Mouse (Mus musculus): ENCODE results near the gene Gm4491.

DNA sequence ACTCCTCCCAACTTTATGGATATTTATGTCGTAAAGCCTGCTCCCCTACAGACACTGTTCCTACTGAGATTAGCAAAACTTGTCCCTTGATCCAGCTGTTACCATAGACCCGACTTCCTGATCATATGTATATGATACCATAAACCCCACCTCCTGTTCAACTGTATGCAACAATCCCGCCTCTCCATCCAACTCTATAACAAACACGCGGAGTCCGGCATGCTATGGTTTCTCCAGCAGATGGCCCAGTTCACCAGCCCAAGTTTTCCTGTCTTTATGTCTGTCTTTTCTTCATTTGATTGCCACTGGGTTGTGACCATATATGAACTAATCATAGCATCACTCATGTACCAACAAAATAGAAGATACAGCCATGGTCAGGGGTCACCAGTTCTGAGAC, 40.1 kb downstream of the Gm4491 start:
- 0 out of 2 replicates have a peak, but pooled peaks have one; percentile 6 for TF ChIP-seq CTCF (IDR thresholded peaks at IDR 0.05; ENCODE audit: insufficient read depth, low read length)
- no peak for TF ChIP-seq POLR2A (IDR thresholded peaks at IDR 0.05; ENCODE audit: borderline replicate concordance, extremely low read depth, low read depth, low read length)

Data from lung, adult 2 months (tissue).